Mouse (Mus musculus) cortical plate, adult 2 months (tissue): Measurements from ENCODE around the gene Ydjc.

ENCODE experiments used
- CTCF ChIP-seq: fragments of 200-500 bp; IDR thresholded peaks from 2 replicates; pipeline ENCODE4 v1.5.1; 2011; ENCODE audit warnings: mild to moderate bottlenecking, control low read depth, low read length; ENCODE audit not compliant: insufficient read depth; ENCODE audit errors: extremely low read depth
- POLR2A ChIP-seq: fragments of 200-500 bp; IDR thresholded peaks from 2 replicates; pipeline ENCODE4 v1.6.1; 2011; ENCODE audit warnings: mild to moderate bottlenecking, low read length, control low read depth; ENCODE audit not compliant: insufficient read depth; ENCODE audit errors: extremely low read depth

DNA sequence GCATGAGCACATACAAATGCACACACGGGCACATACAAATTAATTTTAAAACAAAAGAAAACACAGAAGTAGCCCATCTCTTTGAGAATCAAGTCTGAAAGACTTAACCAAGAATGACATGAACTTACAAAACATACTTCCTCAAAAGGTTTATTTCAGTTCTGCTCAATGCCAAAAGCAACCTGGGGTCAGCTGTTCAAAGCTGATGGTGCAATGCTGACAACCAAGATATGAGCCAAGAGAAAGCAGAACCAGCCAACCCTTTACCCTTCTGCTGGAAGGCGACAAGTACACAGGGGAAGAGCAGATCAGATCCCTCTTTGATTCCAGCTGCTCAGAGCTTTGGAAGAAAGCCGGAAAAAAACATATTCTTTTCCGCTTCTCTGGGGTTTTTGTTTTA lies 37.0 kb downstream of the Ydjc start:
- TF ChIP-seq POLR2A (no peak), CTCF (no peak)
